Mouse (Mus musculus) adrenal gland (tissue): Measurements from ENCODE around the gene Arnt2.

Experiments
- intact Hi-C: fragments of 180-260 bp; cut with DNase I; formaldehyde crosslinking; loops from one replicate; pipeline ENCODE4 v1.15.1; 2025

Gene Arnt2

GRCm38 (mm10) chr7:84300261-84300660, 109.7 kb downstream of the Arnt2 start:
- intact Hi-C loops = no loop called here

GRCm38 (mm10) chr7:84299601-84300000, 110.4 kb downstream of the Arnt2 start:
- intact Hi-C loops = no loop called here

GRCm38 (mm10) chr7:84293054-84293453, 116.9 kb downstream of the Arnt2 start:
- intact Hi-C loops = no loop called here

- intact Hi-C loops = no loop called here
Measured at GRCm38 (mm10) chr7:84287226-84287587, 122.8 kb downstream of the Arnt2 start.

- intact Hi-C loops = no loop called here
Measured at GRCm38 (mm10) chr7:84286526-84287225, 123.3 kb downstream of the Arnt2 start.

GRCm38 (mm10) chr7:84285790-84286189, 124.2 kb downstream of the Arnt2 start:
- intact Hi-C loops = no loop called here

GRCm38 (mm10) chr7:84284974-84285373, 125.0 kb downstream of the Arnt2 start:
- intact Hi-C loops = no loop called here

GRCm38 (mm10) chr7:84282231-84282630, 127.7 kb downstream of the Arnt2 start:
- intact Hi-C loops = no loop called here

GRCm38 (mm10) chr7:84279231-84279630, 130.7 kb downstream of the Arnt2 start:
- intact Hi-C loops = no loop called here

GRCm38 (mm10) chr7:84275312-84275711, 134.7 kb downstream of the Arnt2 start:
- intact Hi-C loops = no loop called here

GRCm38 (mm10) chr7:84273930-84274329, 136.0 kb downstream of the Arnt2 start:
- intact Hi-C loops = loop anchor here (1.0 to 2.0 kb wide), 2 partner anchors 83 to 185 kb away; no protein-coding TSS in a partner anchor

- intact Hi-C loops = loop anchor here (1.0 to 2.0 kb wide), 2 partner anchors 84 to 358 kb away; no protein-coding TSS in a partner anchor
Measured at GRCm38 (mm10) chr7:84272206-84272818, 137.7 kb downstream of the Arnt2 start.

- intact Hi-C loops = no loop called here
Measured at GRCm38 (mm10) chr7:84271429-84271828, 138.5 kb downstream of the Arnt2 start.

GRCm38 (mm10) chr7:84263466-84263865, 146.5 kb downstream of the Arnt2 start:
- intact Hi-C loops = no loop called here

GRCm38 (mm10) chr7:84261341-84261740, 148.6 kb downstream of the Arnt2 start:
- intact Hi-C loops = no loop called here

GRCm38 (mm10) chr7:84260401-84260800, 149.6 kb downstream of the Arnt2 start:
- intact Hi-C loops = no loop called here

GRCm38 (mm10) chr7:84259309-84259985, 150.5 kb downstream of the Arnt2 start:
- intact Hi-C loops = no loop called here

GRCm38 (mm10) chr7:84256661-84257060, 153.3 kb downstream of the Arnt2 start:
- intact Hi-C loops = no loop called here

GRCm38 (mm10) chr7:84256245-84256644, 153.7 kb downstream of the Arnt2 start:
- intact Hi-C loops = no loop called here

- intact Hi-C loops = no loop called here
Measured at GRCm38 (mm10) chr7:84254916-84255315, 155.1 kb downstream of the Arnt2 start.

GRCm38 (mm10) chr7:84254311-84254710, 155.7 kb downstream of the Arnt2 start:
- intact Hi-C loops = no loop called here

- intact Hi-C loops = no loop called here
Measured at GRCm38 (mm10) chr7:84251667-84252066, 158.3 kb downstream of the Arnt2 start.
